Mouse (Mus musculus) heart, embryonic 14.5 days (tissue): ENCODE measurements at regions not wholly inside any gene's neighbourhood (a gene's known extent, or its start where the extent isn't known, plus 50 kb on each side); places are given as distances from the start of the nearest gene placed in this dataset.
A peak's percentile ranks its signal among the peaks of the same experiment; 100 is the strongest.

Experiments used
- ATAC-seq: fragments of 200-750 bp; cut with Nextera tagmentation; 2 replicates; pipeline ENCODE4 v1.8.0; 2017; ENCODE audit warnings: low read depth, moderate TSS enrichment; ENCODE audit not compliant: insufficient number of reproducible peaks, insufficient read depth, low FRiP score
- H3K27ac ChIP-seq, 2 experiments: fragments of 200-500 bp in 1 of 2; fragments of 300-500 bp in 1 of 2; sonication (generic) in 1 of 2; replicated peaks in 1 of 2; 2 replicates each; pipeline ENCODE4 v1.5.1; 2012 to 2014; ENCODE audit warnings: low read depth in 2 of 2, low read length in 2 of 2, control low read depth in 1 of 2, mild to moderate bottlenecking in 1 of 2, mixed read lengths in 1 of 2; ENCODE audit not compliant: control insufficient read depth in 1 of 2, insufficient read depth in 1 of 2
- H3K27me3 ChIP-seq: fragments of 300-500 bp; sonication (generic); 2 replicates; pipeline ENCODE4 v1.6.1; 2014; ENCODE audit warnings: mild to moderate bottlenecking, low read length, control low read depth; ENCODE audit not compliant: control insufficient read depth, insufficient read depth
- H3K36me3 ChIP-seq: fragments of 300-500 bp; sonication (generic); 2 replicates; pipeline ENCODE4 v1.6.1; 2014; ENCODE audit warnings: mild to moderate bottlenecking, control low read depth, low read length, mixed read lengths; ENCODE audit not compliant: control insufficient read depth, insufficient read depth
- H3K4me1 ChIP-seq, 2 experiments: fragments of 200-500 bp in 1 of 2; fragments of 300-500 bp in 1 of 2; sonication (generic) in 1 of 2; 2 replicates each; pipeline ENCODE4 v1.6.1; 2012 to 2014; ENCODE audit warnings: low read length in 2 of 2, control low read depth in 1 of 2, mixed read lengths in 1 of 2; ENCODE audit not compliant: control insufficient read depth in 2 of 2, insufficient read depth in 2 of 2
- H3K4me2 ChIP-seq: fragments of 300-500 bp; sonication (generic); 2 replicates; pipeline ENCODE4 v1.6.1; 2014; ENCODE audit warnings: mild to moderate bottlenecking, low read length
- H3K4me3 ChIP-seq, 2 experiments: fragments of 200-500 bp in 1 of 2; fragments of 300-500 bp in 1 of 2; sonication (generic) in 1 of 2; 2 replicates each; pipeline ENCODE4 v1.5.1; 2012 to 2014; ENCODE audit warnings: low read length in 2 of 2, mild to moderate bottlenecking in 2 of 2, control low read depth in 1 of 2, low read depth in 1 of 2, moderate library complexity in 1 of 2; ENCODE audit not compliant: control insufficient read depth in 1 of 2, insufficient read depth in 1 of 2
- H3K9ac ChIP-seq: fragments of 300-500 bp; sonication (generic); 2 replicates; pipeline ENCODE4 v1.6.1; 2014; ENCODE audit warnings: mild to moderate bottlenecking, low read length
- H3K9me3 ChIP-seq: fragments of 300-500 bp; sonication (generic); 2 replicates; pipeline ENCODE4 v1.6.1; 2016; ENCODE audit warnings: low read length, control low read depth; ENCODE audit not compliant: control insufficient read depth
- WGBS: fragments of 180-500 bp; shearing (Covaris S2); extraction: QIAGEN DNeasy Blood & Tissue Kit; methylation state at CpG from one replicate; pipeline ENCODE4 v1.1.7; 2014; 5-methylcytosine and 5-hydroxymethylcytosine counted together

DNA sequence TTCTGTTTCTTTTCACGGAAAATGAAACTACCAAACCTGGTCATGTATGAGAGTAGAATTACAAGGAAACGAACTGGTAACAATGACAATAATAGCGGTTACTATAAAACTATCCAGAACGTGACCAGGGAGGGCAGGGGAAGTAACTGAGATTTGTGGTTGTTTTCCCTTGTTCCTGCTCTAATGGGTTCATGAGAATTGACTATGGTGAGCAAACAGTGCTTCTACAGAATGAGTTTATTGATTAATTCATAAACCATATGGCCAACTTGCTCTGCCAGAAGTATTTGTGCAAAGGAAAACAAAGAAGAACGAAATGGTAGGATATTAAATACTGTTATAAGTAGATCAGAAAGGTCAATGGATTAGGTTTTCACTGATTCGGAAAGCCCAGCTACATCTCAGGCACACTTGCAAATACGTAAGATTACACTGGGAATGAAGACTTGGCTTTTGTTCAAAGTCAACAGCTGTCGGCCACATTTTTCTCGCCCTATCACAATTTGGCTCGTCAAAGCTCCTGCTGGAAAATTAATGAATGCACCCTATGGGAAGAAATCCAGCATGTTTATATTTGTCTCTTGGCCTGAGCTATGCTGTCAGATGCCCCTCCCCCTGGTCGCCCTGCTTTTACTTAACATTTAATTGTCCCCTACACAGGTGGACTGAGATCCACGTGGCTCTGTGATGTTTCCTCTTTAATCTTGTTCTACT, 73.6 kb upstream of the Tent5a start:
- WGBS, result 36% methylated on average over 12 of the region's 12 CpGs
- H3K4me2 ChIP-seq, result peak overlapping the region; percentile 40
- peak; percentile 43; the same call in 1 of the 2 replicates for ATAC-seq
- no peak overlapping the region for H3K4me3 ChIP-seq
- H3K9me3 ChIP-seq, result no peaks in the 10 kb centered on the region
- H3K27ac ChIP-seq, result peak overlapping the region in 1 of 2 experiments; percentile 35; a peak in 3 of 4 replicates
- no peaks in the 10 kb centered on the region for H3K36me3 ChIP-seq
- no peaks in the 10 kb centered on the region for H3K27me3 ChIP-seq
- no peak overlapping the region for H3K9ac ChIP-seq
- peaks cover 5 to 16% of the 10 kb centered on the region in 2 experiments; a peak in 3 of 4 replicates for H3K4me1 ChIP-seq

DNA sequence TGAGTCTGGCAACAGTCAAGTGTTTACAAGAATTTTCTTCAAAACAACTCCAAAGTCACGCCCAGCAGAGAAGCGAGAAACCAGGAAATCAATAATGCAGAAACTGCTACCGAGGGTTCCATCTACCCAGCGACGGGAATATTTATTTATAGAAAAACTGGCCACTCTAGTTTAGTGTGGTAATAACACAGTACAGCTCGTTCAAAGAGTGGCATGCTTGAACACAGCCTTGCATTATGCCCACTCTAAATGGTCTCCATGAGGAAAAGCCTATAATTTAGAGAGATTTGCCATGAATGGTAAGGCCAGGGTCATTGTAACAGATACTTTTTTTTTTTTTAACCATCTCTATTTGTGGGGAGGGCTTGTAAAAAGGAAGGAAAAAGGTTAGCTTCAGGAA, 67.8 kb upstream of the Tent5a start:
- H3K27me3 ChIP-seq, result no peaks in the 10 kb centered on the region
- H3K4me1 ChIP-seq, result no peaks in the 10 kb centered on the region; a peak in 1 of 4 replicates
- no peak for ATAC-seq
- H3K9ac ChIP-seq, result no peak overlapping the region
- 69% methylated on average over 6 of the region's 6 CpGs for WGBS
- no peak overlapping the region for H3K4me3 ChIP-seq
- no peaks in the 10 kb centered on the region for H3K36me3 ChIP-seq
- no peak overlapping the region for H3K27ac ChIP-seq
- no peaks in the 10 kb centered on the region for H3K9me3 ChIP-seq
- H3K4me2 ChIP-seq, result no peak overlapping the region

DNA sequence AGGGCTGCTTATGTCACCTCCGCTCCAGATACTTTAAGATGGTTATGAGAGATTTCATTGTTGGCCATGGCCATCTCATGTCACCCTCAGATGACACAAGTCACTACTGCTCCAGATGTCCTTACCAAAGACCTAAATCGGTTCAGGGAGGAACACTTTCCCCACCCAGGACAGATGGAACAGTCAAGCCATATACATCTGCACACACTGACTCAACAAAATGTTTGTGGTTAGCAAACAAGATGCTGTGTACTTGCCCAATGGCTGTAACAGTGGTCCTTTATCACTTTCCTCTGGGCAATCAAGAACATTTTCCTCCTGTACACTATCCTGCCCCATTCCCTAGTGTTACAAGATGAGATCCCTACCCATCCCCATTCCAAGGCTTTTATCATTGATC, 64.1 kb upstream of the Tent5a start:
- H3K4me3 ChIP-seq, result no peak overlapping the region
- ATAC-seq, result no peak
- WGBS, result 83% methylated on average over 2 of the region's 2 CpGs
- H3K27ac ChIP-seq, result no peak overlapping the region
- H3K9ac ChIP-seq, result no peak overlapping the region
- H3K4me1 ChIP-seq, result no peaks in the 10 kb centered on the region; a peak in 1 of 4 replicates
- H3K4me2 ChIP-seq, result no peak overlapping the region
- H3K27me3 ChIP-seq, result no peaks in the 10 kb centered on the region
- no peaks in the 10 kb centered on the region for H3K9me3 ChIP-seq
- H3K36me3 ChIP-seq, result no peaks in the 10 kb centered on the region

DNA sequence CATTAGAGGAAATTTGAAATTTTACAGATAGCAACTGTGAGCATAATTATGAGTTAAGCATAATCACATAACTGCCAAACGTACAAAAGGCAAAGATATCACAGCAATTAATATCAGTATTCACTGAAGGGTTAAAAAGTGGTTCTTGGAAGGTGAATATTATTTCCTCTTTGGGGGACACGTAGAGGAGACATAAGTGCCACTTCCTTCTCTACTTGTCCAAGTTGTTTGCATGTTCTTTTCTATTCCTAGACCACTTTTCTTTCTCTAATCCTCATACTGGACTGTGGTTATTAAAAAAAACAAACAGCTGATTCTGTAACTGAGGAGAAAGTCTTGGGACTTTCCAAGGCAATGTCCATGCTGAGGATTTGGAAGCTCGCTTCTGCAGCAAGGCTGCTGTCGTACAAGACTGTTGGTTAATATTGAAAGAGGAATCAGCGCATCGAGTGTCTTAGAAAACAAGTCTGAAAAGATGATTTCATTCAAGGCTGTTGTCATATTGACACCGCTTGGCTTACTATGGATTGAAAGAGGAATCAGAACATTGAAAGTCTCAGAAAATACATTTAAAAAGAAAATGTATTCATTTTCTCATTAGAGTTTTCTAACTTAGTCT, 61.7 kb upstream of the Tent5a start:
- Histone ChIP-seq H3K4me3 (no peak overlapping the region), H3K4me1 (no peaks in the 10 kb centered on the region), H3K27ac (no peak overlapping the region), H3K9me3 (no peaks in the 10 kb centered on the region), H3K4me2 (no peak overlapping the region), H3K27me3 (no peaks in the 10 kb centered on the region), H3K9ac (no peak overlapping the region), H3K36me3 (no peaks in the 10 kb centered on the region)
- ATAC-seq, result no peak
- WGBS, result 82% methylated on average over 7 of the region's 7 CpGs

DNA sequence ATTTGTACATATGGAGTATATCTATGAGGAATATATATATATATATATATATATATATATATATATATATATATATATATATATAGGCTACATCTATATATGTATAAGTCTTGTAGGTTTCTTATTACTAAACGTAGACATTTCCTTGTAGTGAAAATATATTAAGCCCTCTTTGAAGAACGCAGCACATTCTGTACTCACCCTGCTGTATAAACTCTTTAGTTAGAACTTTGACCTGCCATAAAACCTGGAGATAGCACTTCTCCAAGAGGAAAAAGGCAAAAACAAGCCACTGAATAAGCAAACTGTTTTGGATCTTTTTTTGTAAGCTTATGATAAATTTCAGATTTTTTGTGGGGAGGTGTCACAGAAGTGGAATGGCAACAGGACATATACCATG, 55.3 kb upstream of the Tent5a start:
- Histone ChIP-seq H3K4me1 (peaks cover 3 to 4% of the 10 kb centered on the region in 2 experiments; a peak in 1 of 4 replicates), H3K9me3 (no peaks in the 10 kb centered on the region), H3K36me3 (no peaks in the 10 kb centered on the region), H3K9ac (no peak overlapping the region), H3K27ac (no peak overlapping the region), H3K27me3 (no peaks in the 10 kb centered on the region), H3K4me3 (no peak overlapping the region), H3K4me2 (no peak overlapping the region)
- no peak for ATAC-seq
- 91% methylated on average over 2 of the region's 2 CpGs for WGBS

DNA sequence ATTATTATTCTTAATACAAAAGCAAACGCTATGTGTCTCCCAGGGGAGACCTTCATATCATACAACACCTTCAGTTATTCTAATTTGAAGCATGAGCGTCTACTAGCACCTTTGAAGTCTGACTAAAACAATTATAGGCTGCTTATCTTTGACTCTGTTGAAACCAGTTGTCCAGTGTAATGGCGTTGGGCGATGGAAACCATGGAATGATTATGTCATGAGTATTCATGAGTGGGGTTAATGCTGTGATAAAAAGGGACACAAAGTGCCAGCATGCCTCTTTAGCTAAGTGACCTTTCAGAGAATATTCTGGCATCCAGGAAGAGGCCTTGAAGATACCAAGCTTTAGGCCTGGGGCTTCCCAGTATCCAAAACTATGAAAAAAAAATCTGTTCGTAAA, 53.6 kb upstream of the Tent5a start:
- H3K4me2 ChIP-seq, result no peak overlapping the region
- 17% methylated on average over 5 of the region's 5 CpGs for whole genome bisulfite sequencing
- no peaks in the 10 kb centered on the region for H3K36me3 ChIP-seq
- peak overlapping the region in 1 of 2 experiments; percentile 46; a peak in 2 of 4 replicates for H3K27ac ChIP-seq
- peak; percentile 80 for ATAC-seq
- H3K4me1 ChIP-seq, result peaks cover 3 to 4% of the 10 kb centered on the region in 2 experiments; a peak in 1 of 4 replicates
- H3K27me3 ChIP-seq, result no peaks in the 10 kb centered on the region
- no peaks in the 10 kb centered on the region for H3K9me3 ChIP-seq
- no peak overlapping the region for H3K4me3 ChIP-seq
- no peak overlapping the region for H3K9ac ChIP-seq

DNA sequence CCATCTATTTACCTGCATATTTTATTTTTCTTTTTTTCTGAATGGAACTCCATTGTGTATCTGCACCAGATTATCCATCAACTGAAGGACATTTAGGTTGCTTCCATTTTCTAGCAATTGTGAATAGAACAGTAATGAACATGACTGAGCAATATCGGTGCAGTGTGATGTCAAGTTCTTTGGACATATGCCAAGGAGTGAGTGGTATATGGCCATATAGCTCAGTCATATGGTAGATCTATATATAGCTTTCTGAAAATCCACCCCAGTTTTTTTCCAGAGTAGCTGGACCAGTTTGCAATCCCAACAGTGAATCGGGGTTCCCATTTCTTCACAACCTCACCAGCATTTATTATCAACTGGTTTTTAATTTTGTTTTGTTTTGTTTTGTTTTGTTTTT, 52.0 kb upstream of the Tent5a start:
- Histone ChIP-seq H3K36me3 (no peaks in the 10 kb centered on the region), H3K4me3 (no peak overlapping the region), H3K9me3 (no peaks in the 10 kb centered on the region), H3K27ac (no peak overlapping the region), H3K4me2 (no peak overlapping the region), H3K4me1 (peaks cover 3 to 11% of the 10 kb centered on the region in 2 experiments; a peak in 3 of 4 replicates), H3K9ac (no peak overlapping the region), H3K27me3 (no peaks in the 10 kb centered on the region)
- 82% methylated on average over 2 of the region's 2 CpGs for WGBS
- no peak for ATAC-seq
